Mouse (Mus musculus): ENCODE results near the gene Clpb. TPM values are rescaled to one million over a fixed set of nuclear protein-coding genes. Genes with fewer than 3 reads are reported as not detected.

Clpb gene
- polyA plus RNA-seq, 1 experiment from 2014 or later, result 31.9 TPM

DNA sequence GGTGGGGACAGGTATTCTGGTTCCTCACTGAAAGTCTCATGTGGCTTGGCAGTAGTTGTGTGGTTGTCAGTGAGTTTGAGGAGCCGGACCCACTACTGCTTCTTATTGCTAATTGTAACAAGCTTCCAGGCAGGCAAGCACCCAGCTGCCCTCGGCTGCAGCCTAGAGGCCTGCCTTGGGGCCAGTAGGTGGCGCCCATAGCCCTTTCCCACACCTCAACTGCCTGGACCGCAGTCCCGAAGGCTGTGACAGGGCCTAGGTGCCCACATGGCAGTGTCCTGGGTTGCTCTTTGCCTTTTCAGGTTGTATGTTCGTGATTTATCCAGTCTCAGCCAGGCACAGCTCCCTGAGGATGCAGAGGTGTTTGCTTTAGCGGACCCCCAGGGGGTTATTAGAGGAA is 16.2 kb downstream of the Clpb start:
- Histone ChIP-seq H3K4me1 (replicated peaks) (peaks cover 46% of the 10 kb centered on the region), H3K36me3 (no peaks in the 10 kb centered on the region), H3K9ac (replicated peaks) (no peak overlapping the region), H3K4me2 (replicated peaks) (no peak overlapping the region), H3K9me3 (no peaks in the 10 kb centered on the region), H3K27ac (no peak overlapping the region), H3K27me3 (no peaks in the 10 kb centered on the region), H3K4me3 (replicated peaks) (no peak overlapping the region)
- peak; percentile 89 for ATAC-seq
- 5% methylated on average over 7 of the region's 7 CpGs for WGBS

DNA sequence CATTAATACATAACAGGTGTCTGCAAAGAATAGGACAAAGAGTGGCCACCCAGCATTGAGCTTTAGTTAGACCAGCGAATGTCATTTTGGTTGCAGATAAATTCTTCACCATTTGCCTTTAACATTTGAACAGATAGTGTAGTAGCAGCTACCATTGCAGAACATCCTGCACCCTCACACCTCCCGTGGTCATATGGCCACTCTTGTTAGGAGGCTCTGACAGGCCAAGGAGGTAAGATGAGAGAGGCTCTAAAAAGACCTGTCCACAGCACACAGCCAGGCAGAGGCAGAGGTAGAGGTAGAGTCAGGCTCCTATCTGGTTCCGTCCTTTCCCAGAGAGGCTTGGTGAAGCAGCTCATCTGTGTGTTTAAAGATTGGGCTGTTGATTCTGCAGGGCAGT is 17.5 kb downstream of the Clpb start:
- WGBS, result 76% methylated on average over 3 of the region's 3 CpGs
- no peaks in the 10 kb centered on the region for H3K27me3 ChIP-seq
- H3K4me2 ChIP-seq (replicated peaks), result no peak overlapping the region
- no peak for ATAC-seq
- H3K9ac ChIP-seq (replicated peaks), result no peak overlapping the region
- peaks cover 42% of the 10 kb centered on the region for H3K4me1 ChIP-seq (replicated peaks)
- H3K36me3 ChIP-seq, result no peaks in the 10 kb centered on the region
- no peak overlapping the region for H3K27ac ChIP-seq
- no peak overlapping the region for H3K4me3 ChIP-seq (replicated peaks)
- no peaks in the 10 kb centered on the region for H3K9me3 ChIP-seq

DNA sequence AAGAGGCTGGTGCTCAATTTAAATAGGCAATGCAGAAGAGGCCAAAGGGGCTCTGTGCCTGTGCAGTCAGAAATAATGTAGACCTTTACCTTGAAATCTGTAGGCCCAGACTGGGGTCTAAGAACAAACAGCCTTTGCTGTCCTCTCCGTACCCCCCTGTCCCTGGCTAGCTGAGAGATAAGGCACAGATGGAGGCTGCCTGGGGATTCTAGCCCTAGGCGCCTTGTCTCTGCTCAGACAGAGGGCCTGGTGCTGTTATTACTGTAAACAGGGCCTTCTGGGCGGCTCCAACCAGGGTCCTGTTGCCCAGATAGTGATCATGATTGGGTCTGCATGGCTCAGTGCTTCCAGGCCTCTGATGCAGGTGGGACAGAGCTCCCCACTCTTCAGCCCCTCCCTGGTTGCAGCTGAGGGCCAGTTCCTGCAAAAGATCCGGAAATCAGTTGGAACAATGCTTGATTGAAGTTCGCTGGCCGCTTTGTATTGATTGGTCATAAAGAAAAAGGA is 18.2 kb downstream of the Clpb start:
- no peaks in the 10 kb centered on the region for H3K36me3 ChIP-seq
- no peak overlapping the region for H3K27ac ChIP-seq
- H3K4me3 ChIP-seq (replicated peaks), result no peak overlapping the region
- H3K27me3 ChIP-seq, result no peaks in the 10 kb centered on the region
- no peak for ATAC-seq
- WGBS, result 33% methylated on average over 6 of the region's 6 CpGs
- peaks cover 36% of the 10 kb centered on the region for H3K4me1 ChIP-seq (replicated peaks)
- no peak overlapping the region for H3K9ac ChIP-seq (replicated peaks)
- H3K4me2 ChIP-seq (replicated peaks), result no peak overlapping the region
- no peaks in the 10 kb centered on the region for H3K9me3 ChIP-seq

DNA sequence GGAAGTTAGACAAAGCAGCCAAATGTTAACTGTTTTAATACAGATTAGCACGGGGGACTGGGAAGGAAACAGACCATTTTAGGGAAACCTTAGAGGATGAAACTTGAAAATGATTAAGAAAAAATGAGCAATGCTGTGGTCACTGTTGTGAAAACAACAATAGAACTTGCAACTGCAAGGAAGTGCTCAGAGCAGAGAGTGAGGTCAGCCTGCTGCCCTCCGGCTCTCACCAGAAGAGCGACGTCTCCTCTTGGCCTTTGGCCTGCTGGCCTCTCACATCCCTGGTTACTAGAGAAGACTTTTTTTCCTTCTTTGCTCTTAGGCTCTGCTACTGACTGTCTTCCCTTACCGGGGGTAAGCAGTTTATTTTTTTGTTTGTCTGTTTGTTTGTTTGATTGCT is 19.5 kb downstream of the Clpb start:
- Histone ChIP-seq H3K4me1 (replicated peaks) (peaks cover 29% of the 10 kb centered on the region), H3K9ac (replicated peaks) (no peak overlapping the region), H3K27ac (no peak overlapping the region), H3K27me3 (no peaks in the 10 kb centered on the region), H3K36me3 (peaks cover 8% of the 10 kb centered on the region; the same call in 1 of the 2 replicates), H3K4me3 (replicated peaks) (no peak overlapping the region), H3K4me2 (replicated peaks) (no peak overlapping the region), H3K9me3 (no peaks in the 10 kb centered on the region)
- 47% methylated on average over 5 of the region's 5 CpGs for WGBS
- ATAC-seq, result no peak

DNA sequence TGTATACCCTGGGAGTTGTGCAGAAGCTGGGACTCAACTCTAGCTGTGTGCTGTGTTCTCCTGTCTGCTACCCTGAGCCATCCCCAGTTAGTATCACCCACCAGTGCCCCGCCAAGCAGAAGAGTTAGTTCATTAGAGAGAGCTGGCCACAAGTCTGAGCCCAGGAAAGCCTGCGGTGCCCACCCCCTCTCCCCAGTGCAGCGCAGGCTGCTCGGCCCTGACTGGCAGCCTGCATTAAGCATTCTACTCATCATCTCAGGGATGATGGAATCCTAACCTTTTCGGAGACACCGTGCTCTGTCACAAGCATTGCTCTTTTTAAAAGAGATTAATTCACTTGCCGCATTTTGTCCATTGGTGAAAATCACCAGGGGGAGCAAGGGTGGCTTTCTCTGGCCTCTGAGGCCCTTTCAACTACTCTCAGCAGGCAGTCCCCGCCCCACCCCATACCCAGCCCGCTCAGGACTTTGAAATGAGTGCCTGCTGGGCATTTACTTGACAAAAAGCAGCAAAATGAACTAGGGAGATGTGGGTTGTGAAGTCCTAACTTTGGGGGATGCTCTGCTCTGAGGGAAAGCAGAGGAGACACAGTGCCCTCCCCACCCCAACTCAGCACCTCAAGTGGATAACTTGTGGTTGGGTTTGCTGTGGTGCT is 20.7 kb downstream of the Clpb start:
- H3K4me3 ChIP-seq (replicated peaks), result no peak overlapping the region
- H3K27ac ChIP-seq, result no peak overlapping the region
- H3K4me2 ChIP-seq (replicated peaks), result no peak overlapping the region
- H3K27me3 ChIP-seq, result no peaks in the 10 kb centered on the region
- 6% methylated on average over 9 of the region's 9 CpGs for WGBS
- H3K9me3 ChIP-seq, result no peaks in the 10 kb centered on the region
- peaks cover 15% of the 10 kb centered on the region; the same call in 1 of the 2 replicates for H3K36me3 ChIP-seq
- H3K9ac ChIP-seq (replicated peaks), result no peak overlapping the region
- peak; percentile 68 for ATAC-seq
- H3K4me1 ChIP-seq (replicated peaks), result peaks cover 29% of the 10 kb centered on the region

DNA sequence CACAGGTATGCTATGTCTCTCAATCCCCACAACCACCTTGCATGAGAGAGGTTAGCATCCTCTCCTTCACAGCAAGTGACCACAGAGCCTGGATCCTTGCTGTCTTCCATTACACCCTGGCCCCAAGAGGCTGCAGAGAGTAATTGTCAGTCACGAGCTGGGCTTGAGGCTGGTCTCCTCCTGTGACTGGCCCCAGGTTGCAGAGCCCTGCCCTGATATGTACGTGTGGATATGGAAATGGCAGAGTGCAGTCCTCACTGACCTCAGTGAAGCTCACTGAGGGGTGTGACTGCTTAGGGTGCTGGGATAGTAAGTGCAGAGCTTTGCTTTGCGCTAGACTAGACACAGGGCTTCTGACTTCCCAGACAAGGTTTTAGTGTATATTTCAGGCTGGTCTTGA is 21.2 kb downstream of the Clpb start:
- Histone ChIP-seq H3K4me2 (replicated peaks) (no peak overlapping the region), H3K36me3 (peaks cover 15% of the 10 kb centered on the region; the same call in 1 of the 2 replicates), H3K27ac (no peak overlapping the region), H3K27me3 (no peaks in the 10 kb centered on the region), H3K9me3 (no peaks in the 10 kb centered on the region), H3K9ac (replicated peaks) (no peak overlapping the region), H3K4me3 (replicated peaks) (no peak overlapping the region), H3K4me1 (replicated peaks) (peaks cover 27% of the 10 kb centered on the region)
- 24% methylated on average over 3 of the region's 3 CpGs for WGBS
- no peak for ATAC-seq

DNA sequence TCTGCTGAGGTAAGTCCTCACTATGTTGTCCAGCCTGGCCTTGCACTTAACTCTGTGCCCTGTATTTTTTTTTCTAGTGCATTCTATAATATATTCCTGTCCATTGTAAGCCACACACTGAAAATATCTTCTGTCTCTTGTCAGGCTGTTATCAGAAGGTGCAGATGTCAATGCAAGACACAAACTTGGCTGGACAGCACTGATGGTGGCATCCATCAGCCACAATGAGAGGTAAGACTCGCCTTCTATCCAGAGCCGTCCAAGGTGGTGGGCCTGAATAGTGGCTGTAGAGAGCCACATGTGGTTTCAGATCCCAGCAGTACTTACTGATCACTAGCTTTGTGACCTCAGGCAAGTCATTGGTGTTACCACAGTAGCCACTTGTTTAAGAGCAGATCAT is 23.7 kb downstream of the Clpb start:
- no peak overlapping the region for H3K4me3 ChIP-seq (replicated peaks)
- no peak for ATAC-seq
- no peak overlapping the region for H3K4me2 ChIP-seq (replicated peaks)
- WGBS, result 96% methylated on average over 2 of the region's 2 CpGs
- no peaks in the 10 kb centered on the region for H3K9me3 ChIP-seq
- peaks cover 15% of the 10 kb centered on the region; the same call in 1 of the 2 replicates for H3K36me3 ChIP-seq
- no peak overlapping the region for H3K27ac ChIP-seq
- no peak overlapping the region for H3K9ac ChIP-seq (replicated peaks)
- H3K27me3 ChIP-seq, result no peaks in the 10 kb centered on the region; the same call in 1 of the 2 replicates
- H3K4me1 ChIP-seq (replicated peaks), result peaks cover 14% of the 10 kb centered on the region

DNA sequence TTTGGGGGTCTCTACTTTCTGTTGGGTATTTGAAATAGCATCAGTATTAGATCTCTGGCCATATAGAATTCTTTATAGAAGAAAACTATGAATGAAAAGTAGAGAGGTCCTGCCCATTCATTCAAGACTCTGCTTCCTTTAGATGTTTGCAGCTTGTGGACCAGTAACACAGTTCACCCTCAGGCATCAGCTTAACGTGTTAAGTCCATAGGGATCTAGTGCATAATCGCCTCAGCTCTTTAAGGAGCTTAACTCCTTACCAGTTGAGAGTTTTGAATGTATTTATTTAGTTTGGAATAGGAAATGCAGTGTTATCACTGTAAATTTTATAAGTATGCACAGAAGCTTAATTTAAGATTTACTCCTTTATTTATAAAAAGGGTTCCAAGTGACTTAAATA is 27.0 kb downstream of the Clpb start:
- Histone ChIP-seq H3K27me3 (no peaks in the 10 kb centered on the region; the same call in 1 of the 2 replicates), H3K4me1 (replicated peaks) (0 out of 2 replicates have a peak, but pooled peaks cover 2% of the 10 kb centered on the region), H3K27ac (no peak overlapping the region), H3K36me3 (peaks cover 15% of the 10 kb centered on the region; the same call in 1 of the 2 replicates), H3K9me3 (no peaks in the 10 kb centered on the region), H3K4me2 (replicated peaks) (no peak overlapping the region), H3K9ac (replicated peaks) (no peak overlapping the region), H3K4me3 (replicated peaks) (no peak overlapping the region)
- 19% methylated on average over 2 of the region's 2 CpGs for WGBS
- ATAC-seq, result no peak

DNA sequence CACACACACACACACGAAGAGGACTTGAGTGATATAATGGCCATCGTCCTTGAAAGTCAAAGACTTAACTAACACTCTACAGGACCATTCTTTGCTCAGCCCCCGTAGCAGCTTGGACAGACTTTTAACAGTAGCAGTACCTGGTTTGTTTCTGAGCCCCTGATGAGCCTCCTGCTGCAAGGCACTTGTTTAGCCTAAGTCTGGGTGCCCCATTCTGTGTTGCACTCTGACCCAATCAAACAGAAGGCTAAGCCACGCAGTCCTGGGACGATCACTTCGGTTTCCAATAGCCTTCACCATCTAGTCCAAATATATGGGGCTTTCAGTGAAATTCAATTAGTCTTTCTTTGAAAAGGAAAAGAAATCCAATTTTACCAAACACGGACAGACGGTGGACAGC is 28.4 kb downstream of the Clpb start:
- 58% methylated on average over 8 of the region's 8 CpGs for WGBS
- H3K9me3 ChIP-seq, result no peaks in the 10 kb centered on the region
- no peak overlapping the region for H3K4me3 ChIP-seq (replicated peaks)
- no peak overlapping the region for H3K4me2 ChIP-seq (replicated peaks)
- peaks cover 15% of the 10 kb centered on the region; the same call in 1 of the 2 replicates for H3K36me3 ChIP-seq
- no peak for ATAC-seq
- H3K4me1 ChIP-seq (replicated peaks), result peaks cover 4% of the 10 kb centered on the region
- H3K9ac ChIP-seq (replicated peaks), result no peak overlapping the region
- H3K27me3 ChIP-seq, result no peaks in the 10 kb centered on the region; the same call in 1 of the 2 replicates
- no peak overlapping the region for H3K27ac ChIP-seq

DNA sequence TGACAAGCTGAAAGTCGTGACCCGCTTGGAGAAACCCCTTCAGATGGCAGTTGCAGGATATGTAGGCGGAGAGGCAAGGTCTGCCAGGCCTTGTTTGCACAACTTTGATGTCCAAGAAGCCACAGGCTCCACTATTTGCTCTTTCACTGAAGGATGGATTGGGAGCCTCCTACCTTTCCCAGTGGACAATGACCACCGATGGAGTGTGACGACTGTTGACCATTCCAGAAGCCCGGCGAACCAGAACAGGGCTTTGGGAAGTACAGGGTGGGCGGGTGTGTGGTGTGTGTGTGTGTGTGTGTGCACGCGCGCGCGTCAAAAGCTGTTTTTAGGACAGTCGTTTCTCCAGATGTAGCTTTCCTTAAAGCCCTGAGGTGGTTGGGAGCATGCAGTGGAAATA is 29.0 kb downstream of the Clpb start:
- WGBS, result 44% methylated on average over 14 of the region's 14 CpGs
- ATAC-seq, result no peak

DNA sequence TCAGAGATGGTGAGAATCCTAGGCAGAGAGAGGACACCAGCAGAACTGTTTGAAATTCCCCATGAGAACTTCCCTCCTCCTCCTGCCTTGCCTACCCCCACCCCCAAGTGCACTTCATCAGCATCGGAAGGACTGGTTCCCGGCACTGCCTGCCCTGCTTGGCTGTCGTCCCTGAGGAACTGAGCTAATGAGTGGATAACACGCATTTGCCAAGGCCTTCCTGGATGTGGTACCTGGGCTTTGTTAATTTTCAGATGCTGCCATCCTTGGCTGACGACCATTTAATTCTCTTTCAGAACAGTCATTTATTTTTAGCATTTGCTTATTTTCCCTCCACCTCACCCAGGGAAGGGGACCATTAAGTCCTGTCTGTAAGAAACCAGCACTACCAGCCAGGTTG is 32.0 kb downstream of the Clpb start:
- ATAC-seq, result no peak
- Histone ChIP-seq H3K9ac (replicated peaks) (no peak overlapping the region), H3K4me3 (replicated peaks) (no peak overlapping the region), H3K27me3 (no peaks in the 10 kb centered on the region; the same call in 1 of the 2 replicates), H3K4me1 (replicated peaks) (peaks cover 6% of the 10 kb centered on the region), H3K9me3 (no peaks in the 10 kb centered on the region), H3K4me2 (replicated peaks) (no peak overlapping the region), H3K36me3 (no peaks in the 10 kb centered on the region), H3K27ac (no peak overlapping the region)
- WGBS, result 71% methylated on average over 5 of the region's 5 CpGs

More for the DNA sequence above, 29.0 kb downstream of the Clpb start:
- no peak overlapping the region for H3K27ac ChIP-seq
- no peak overlapping the region for H3K9ac ChIP-seq (replicated peaks)
- H3K4me2 ChIP-seq (replicated peaks), result no peak overlapping the region
- no peaks in the 10 kb centered on the region for H3K9me3 ChIP-seq
- H3K27me3 ChIP-seq, result no peaks in the 10 kb centered on the region; the same call in 1 of the 2 replicates
- H3K4me1 ChIP-seq (replicated peaks), result peaks cover 6% of the 10 kb centered on the region
- H3K36me3 ChIP-seq, result peaks cover 11% of the 10 kb centered on the region; the same call in 1 of the 2 replicates
- no peak overlapping the region for H3K4me3 ChIP-seq (replicated peaks)

DNA sequence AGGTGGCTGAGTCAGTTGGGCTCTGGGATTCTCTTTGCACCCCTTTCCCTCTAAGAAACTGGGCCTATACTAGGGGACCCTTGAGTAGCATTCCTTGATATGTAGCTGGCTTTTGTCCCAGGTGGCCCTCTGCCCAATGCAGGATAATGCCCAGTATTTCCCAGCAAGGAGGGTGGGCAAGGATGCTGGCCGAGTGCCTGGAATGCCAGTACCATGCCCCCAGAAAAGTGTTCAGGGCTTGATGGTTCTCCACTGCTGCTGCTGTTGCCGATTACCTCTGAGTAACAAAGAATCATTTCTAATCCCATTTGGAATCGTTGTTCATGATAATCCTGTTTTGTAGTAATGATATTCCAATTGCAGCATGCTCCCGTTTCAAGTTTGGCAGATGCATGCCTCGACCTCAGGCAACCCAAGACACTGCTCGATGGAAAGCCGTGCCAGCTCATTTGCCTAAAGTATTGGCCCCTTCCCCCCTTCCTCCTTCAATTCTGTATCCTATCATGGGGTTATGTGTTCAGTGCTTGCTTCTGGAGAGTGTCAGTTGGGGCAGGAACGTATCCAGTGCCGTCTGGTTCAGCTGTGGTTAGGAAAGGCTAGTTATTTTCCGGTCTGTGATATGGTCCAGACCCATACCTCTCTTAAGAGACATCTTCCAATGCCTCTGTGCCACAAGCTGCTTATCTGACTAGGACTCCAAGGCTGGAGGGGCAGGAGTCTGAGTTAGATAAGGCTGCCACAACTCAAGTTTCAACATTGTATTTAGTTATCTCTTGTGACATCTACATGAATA is 33.7 kb downstream of the Clpb start:
- no peaks in the 10 kb centered on the region for H3K27me3 ChIP-seq
- peaks cover 6% of the 10 kb centered on the region for H3K4me1 ChIP-seq (replicated peaks)
- H3K27ac ChIP-seq, result no peak overlapping the region
- no peak overlapping the region for H3K4me3 ChIP-seq (replicated peaks)
- H3K4me2 ChIP-seq (replicated peaks), result no peak overlapping the region
- no peak overlapping the region for H3K9ac ChIP-seq (replicated peaks)
- peak; percentile 43; the same call in 1 of the 2 replicates for ATAC-seq
- H3K9me3 ChIP-seq, result no peaks in the 10 kb centered on the region
- WGBS, result 65% methylated on average over 10 of the region's 10 CpGs
- no peaks in the 10 kb centered on the region for H3K36me3 ChIP-seq
